Mouse (Mus musculus) midbrain, postnatal 0 days (tissue): ENCODE results near the gene Heatr5a. TPM values are rescaled to one million over a fixed set of nuclear protein-coding genes. Genes with fewer than 3 reads are reported as not detected.

ENCODE experiments used
- ATAC-seq: fragments of 200-750 bp; cut with Nextera tagmentation; 2 replicates; pipeline ENCODE4 v1.8.0; 2017; ENCODE audit warnings: moderate number of reproducible peaks, mild to moderate bottlenecking, moderate TSS enrichment, moderate library complexity; ENCODE audit not compliant: low FRiP score
- DNase-seq: peaks from one replicate; pipeline ENCODE4 v3.0.0-alpha.2; 2015; ENCODE audit warnings: low spot score
- H3K27ac ChIP-seq: fragments of 300-500 bp; sonication (generic); 2 replicates; pipeline ENCODE4 v1.5.1; 2014; ENCODE audit warnings: low read depth, mild to moderate bottlenecking, low read length, mixed read lengths
- H3K27me3 ChIP-seq: fragments of 300-500 bp; sonication (generic); 2 replicates; pipeline ENCODE4 v1.6.1; 2014; ENCODE audit warnings: low read length, control low read depth, mixed read lengths; ENCODE audit not compliant: insufficient read depth
- H3K36me3 ChIP-seq: fragments of 300-500 bp; sonication (generic); 2 replicates; pipeline ENCODE4 v1.6.1; 2014; ENCODE audit warnings: low read length, control low read depth, mixed read lengths; ENCODE audit not compliant: insufficient read depth
- H3K4me1 ChIP-seq: fragments of 300-500 bp; sonication (generic); 2 replicates; pipeline ENCODE4 v1.6.1; 2014; ENCODE audit warnings: mild to moderate bottlenecking, control low read depth, antibody characterized with exemption, low read length, mixed read lengths; ENCODE audit not compliant: insufficient read depth
- H3K4me2 ChIP-seq: fragments of 300-500 bp; sonication (generic); 2 replicates; pipeline ENCODE4 v1.6.1; 2014; ENCODE audit warnings: low read depth, mild to moderate bottlenecking, low read length, mixed read lengths; ENCODE audit not compliant: poor library complexity, severe bottlenecking
- H3K4me3 ChIP-seq: fragments of 300-500 bp; sonication (generic); 2 replicates; pipeline ENCODE4 v1.5.1; 2014; ENCODE audit warnings: low read depth, mild to moderate bottlenecking, low read length, moderate library complexity
- H3K9ac ChIP-seq: fragments of 300-500 bp; sonication (generic); replicated peaks from 2 replicates; pipeline ENCODE4 v1.6.1; 2014; ENCODE audit warnings: mild to moderate bottlenecking, low read length, moderate library complexity, mixed read lengths; ENCODE audit not compliant: poor library complexity, severe bottlenecking
- H3K9me3 ChIP-seq: fragments of 300-500 bp; sonication (generic); 2 replicates; pipeline ENCODE4 v1.6.1; 2016; ENCODE audit warnings: low read length, control low read depth
- CTCF ChIP-seq: IDR thresholded peaks from 2 replicates; pipeline ENCODE4 v1.5.1; 2016; ENCODE audit warnings: antibody characterized with exemption, mild to moderate bottlenecking
- WGBS: fragments of 180-500 bp; shearing (Covaris S2); extraction: QIAGEN DNeasy Blood & Tissue Kit; methylation state at CpG from one replicate; pipeline ENCODE4 v1.1.7; 2014; 5-methylcytosine and 5-hydroxymethylcytosine counted together
- polyA plus RNA-seq: library from polyadenylated mRNA; unstranded; fragments of >200 nt; fragmentation: Nextera tagmentation; extraction: Ambion mirVana; gene quantifications from 2 replicates; pipeline ENCODE4 v1.2.1, GENCODE M21; 2015
- total RNA-seq: library from RNA; depleted of rRNA; stranded (reverse); fragments of >200 nt; gene quantifications from 2 replicates; pipeline ENCODE4 v1.2.3, GENCODE M21; 2014

The Heatr5a gene
- total and polyA plus RNA-seq, 2 experiments from 2014 or later: 3.3 to 25.3 TPM

- H3K4me2 ChIP-seq: no peak overlapping the region
- H3K27ac ChIP-seq: no peak overlapping the region
- H3K36me3 ChIP-seq: no peaks in the 10 kb centered on the region
- no peak for TF ChIP-seq CTCF
- no peaks in the 10 kb centered on the region for H3K27me3 ChIP-seq
- DNase-seq: no peak
- H3K9me3 ChIP-seq: no peaks in the 10 kb centered on the region
- no peaks in the 10 kb centered on the region for H3K4me1 ChIP-seq
- ATAC-seq: no peak
- 74% methylated on average over 13 of the region's 13 CpGs for WGBS
- no peak overlapping the region for H3K9ac ChIP-seq
- no peak overlapping the region for H3K4me3 ChIP-seq
These were observed 112.7 kb downstream of the Heatr5a start for GRCm38 (mm10) chr12:51858134-51859028.

- Histone ChIP-seq H3K4me3 (no peak overlapping the region), H3K27ac (no peak overlapping the region), H3K9ac (no peak overlapping the region), H3K9me3 (no peaks in the 10 kb centered on the region), H3K4me2 (no peak overlapping the region), H3K36me3 (no peaks in the 10 kb centered on the region), H3K4me1 (no peaks in the 10 kb centered on the region), H3K27me3 (no peaks in the 10 kb centered on the region)
- DNase-seq (no peak), ATAC-seq (no peak)
- 95% methylated on average over 8 of the region's 8 CpGs for WGBS
- TF ChIP-seq CTCF: no peak
These were observed 114.3 kb downstream of the Heatr5a start for GRCm38 (mm10) chr12:51856768-51857295.

GRCm38 (mm10) chr12:51855872-51856271 lies 115.2 kb downstream of the Heatr5a start:
- no peak for TF ChIP-seq CTCF
- Histone ChIP-seq H3K4me3 (no peak overlapping the region), H3K27ac (no peak overlapping the region), H3K4me1 (no peaks in the 10 kb centered on the region), H3K36me3 (no peaks in the 10 kb centered on the region), H3K9me3 (no peaks in the 10 kb centered on the region), H3K9ac (no peak overlapping the region), H3K27me3 (no peaks in the 10 kb centered on the region), H3K4me2 (no peak overlapping the region)
- 93% methylated on average over 2 of the region's 2 CpGs for WGBS
- ATAC-seq (no peak), DNase-seq (no peak)

- H3K27me3 ChIP-seq: no peaks in the 10 kb centered on the region
- TF ChIP-seq CTCF: no peak
- no peak overlapping the region for H3K27ac ChIP-seq
- no peak overlapping the region for H3K4me3 ChIP-seq
- no peaks in the 10 kb centered on the region for H3K9me3 ChIP-seq
- H3K4me1 ChIP-seq: no peaks in the 10 kb centered on the region
- no peak overlapping the region for H3K9ac ChIP-seq
- no peaks in the 10 kb centered on the region for H3K36me3 ChIP-seq
- 56% methylated on average over 7 of the region's 7 CpGs for WGBS
- DNase-seq (no peak), ATAC-seq (no peak)
- H3K4me2 ChIP-seq: no peak overlapping the region
These were observed 115.7 kb downstream of the Heatr5a start for GRCm38 (mm10) chr12:51855453-51855852.

- Histone ChIP-seq H3K9me3 (no peaks in the 10 kb centered on the region), H3K27me3 (no peaks in the 10 kb centered on the region), H3K4me2 (no peak overlapping the region), H3K4me3 (no peak overlapping the region), H3K27ac (no peak overlapping the region), H3K9ac (no peak overlapping the region), H3K4me1 (no peaks in the 10 kb centered on the region), H3K36me3 (no peaks in the 10 kb centered on the region)
- 94% methylated on average over 4 of the region's 4 CpGs for WGBS
- DNase-seq (no peak), ATAC-seq (no peak)
- no peak for TF ChIP-seq CTCF
These were observed 119.5 kb downstream of the Heatr5a start for GRCm38 (mm10) chr12:51851617-51852016.

- no peak overlapping the region for H3K27ac ChIP-seq
- no peak overlapping the region for H3K4me3 ChIP-seq
- no peaks in the 10 kb centered on the region for H3K4me1 ChIP-seq
- WGBS: 99% methylated on average over 3 of the region's 3 CpGs
- ATAC-seq (no peak), DNase-seq (no peak)
- H3K4me2 ChIP-seq: no peak overlapping the region
- H3K9me3 ChIP-seq: no peaks in the 10 kb centered on the region
- no peaks in the 10 kb centered on the region for H3K36me3 ChIP-seq
- H3K9ac ChIP-seq: no peak overlapping the region
- TF ChIP-seq CTCF: no peak
- no peaks in the 10 kb centered on the region for H3K27me3 ChIP-seq
These were observed 120.0 kb downstream of the Heatr5a start for GRCm38 (mm10) chr12:51851155-51851554.
